Mouse (Mus musculus): ENCODE results near the gene Zfp513. TPM values are rescaled to one million over a fixed set of nuclear protein-coding genes. Genes with fewer than 3 reads are reported as not detected.

Zfp513 gene
- 25.5 and 25.8 TPM in 2 replicates for polyA plus RNA-seq (2011; ENCODE audit: insufficient read depth, insufficient read length, low read depth, missing spikeins)

DNA sequence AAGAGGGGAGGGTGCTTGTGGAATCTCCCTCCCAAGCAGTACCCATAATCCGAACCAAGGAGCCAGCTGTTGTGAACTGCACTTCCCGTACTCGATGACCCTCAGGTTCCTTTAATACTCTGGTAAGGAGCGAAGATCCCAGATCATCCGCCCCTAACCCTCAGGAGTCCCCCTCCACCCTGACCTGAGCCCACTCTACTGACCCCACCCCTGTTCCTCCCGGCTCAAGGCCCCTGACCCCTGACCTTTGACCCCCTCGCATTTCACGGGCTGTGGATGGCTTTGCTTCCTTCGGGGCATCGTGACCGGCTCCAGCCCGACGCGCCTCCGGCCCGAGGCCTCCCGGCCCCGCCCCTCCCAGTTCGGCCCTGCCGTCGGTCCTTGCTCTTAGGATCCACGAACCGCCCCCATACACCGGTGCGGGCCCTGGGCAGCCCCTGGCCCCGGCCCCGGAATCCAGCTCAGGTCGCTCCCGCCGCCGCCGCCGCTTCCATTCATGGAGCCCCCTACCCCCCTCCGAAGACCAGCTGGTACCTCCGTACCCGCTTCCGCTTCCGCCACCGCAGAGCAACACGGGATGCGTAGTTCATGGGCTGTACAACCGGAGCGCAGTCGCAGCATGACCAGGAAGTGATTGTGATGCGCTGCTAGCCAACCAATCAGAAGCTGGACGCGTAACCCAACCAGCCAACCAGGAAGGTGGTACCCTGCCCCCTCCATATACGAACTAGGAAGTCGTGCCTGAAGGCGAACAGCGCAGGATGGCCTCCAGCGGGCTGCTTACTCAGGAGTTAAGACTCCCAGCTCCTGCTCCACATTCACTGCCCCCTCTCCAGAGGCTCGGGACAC, at the start of gene Zfp513:
Zfp513 (minus strand) TSS at position 562 of the 849 bp plus-strand sequence.
- TF ChIP-seq POLR2A (IDR thresholded peaks at IDR 0.05; ENCODE audit: insufficient read depth, low read length), result peak; percentile 21
- TF ChIP-seq CTCF (IDR thresholded peaks at IDR 0.05; ENCODE audit: low read depth, low read length), result no peak
- TF ChIP-seq EP300 (IDR thresholded peaks at IDR 0.05; ENCODE audit: insufficient read depth, low read depth, low read length), result peak; percentile 33; the same call in 1 of the 2 replicates
- Histone ChIP-seq H3K9me3 (replicated peaks; ENCODE audit: control insufficient read depth, insufficient read depth, low read length, poor library complexity, severe bottlenecking) (no peaks in the 10 kb centered on the region), H3K9ac (ENCODE audit: low read depth, poor library complexity, severe bottlenecking) (peak within 1 kb of the TSS; percentile 78), H3K36me3 (ENCODE audit: control insufficient read depth, insufficient read depth, low read length, poor library complexity, severe bottlenecking) (peaks cover 58% of the 10 kb centered on the region), H3K4me3 (ENCODE audit: low read depth, low read length) (peak within 1 kb of the TSS; percentile 85), H3K27me3 (ENCODE audit: control insufficient read depth, insufficient read depth, low read length, poor library complexity, severe bottlenecking) (no peaks in the 10 kb centered on the region), H3K27ac (ENCODE audit: insufficient read depth, low read length) (peak within 1 kb of the TSS; percentile 31; the same call in 1 of the 2 replicates), H3K4me1 (ENCODE audit: control insufficient read depth, insufficient read depth, low read length) (no peaks in the 10 kb centered on the region)

- peaks cover 8% of the 10 kb centered on the region; the same call in 1 of the 2 replicates for H3K36me3 ChIP-seq (ENCODE audit: control insufficient read depth, insufficient read depth, low read length, poor library complexity, severe bottlenecking)
- H3K4me1 ChIP-seq (ENCODE audit: control insufficient read depth, insufficient read depth, low read length), result peaks cover 2% of the 10 kb centered on the region
- peak within 1 kb of the TSS; percentile 11 for H3K9ac ChIP-seq (ENCODE audit: low read depth, poor library complexity, severe bottlenecking)
- TF ChIP-seq POLR2A (IDR thresholded peaks at IDR 0.05; ENCODE audit: insufficient read depth, low read length) (no peak), EP300 (IDR thresholded peaks at IDR 0.05; ENCODE audit: insufficient read depth, low read depth, low read length) (no peak), CTCF (IDR thresholded peaks at IDR 0.05; ENCODE audit: low read depth, low read length) (no peak)
- H3K27me3 ChIP-seq (ENCODE audit: control insufficient read depth, insufficient read depth, low read length, poor library complexity, severe bottlenecking), result no peaks in the 10 kb centered on the region
- no peaks in the 10 kb centered on the region for H3K9me3 ChIP-seq (replicated peaks; ENCODE audit: control insufficient read depth, insufficient read depth, low read length, poor library complexity, severe bottlenecking)
- peak within 1 kb of the TSS; percentile 54 for H3K4me3 ChIP-seq (ENCODE audit: low read depth, low read length)
- H3K27ac ChIP-seq (ENCODE audit: insufficient read depth, low read length), result no peak within 1 kb of the TSS
These were observed 49.5 kb upstream of the Zfp513 start, which contains the start of gene Krtcap3 for GRCm38 (mm10) chr5:31251541-31252101. Gene Krtcap3, plus strand, starts transcription at chr5:31251691.

GRCm38 (mm10) chr5:31250716-31251115, 48.6 kb upstream of the Zfp513 start:
- Histone ChIP-seq H3K36me3 (ENCODE audit: control insufficient read depth, insufficient read depth, low read length, poor library complexity, severe bottlenecking) (peaks cover 8% of the 10 kb centered on the region; the same call in 1 of the 2 replicates), H3K9me3 (replicated peaks; ENCODE audit: control insufficient read depth, insufficient read depth, low read length, poor library complexity, severe bottlenecking) (no peaks in the 10 kb centered on the region), H3K27me3 (ENCODE audit: control insufficient read depth, insufficient read depth, low read length, poor library complexity, severe bottlenecking) (no peaks in the 10 kb centered on the region), H3K4me1 (ENCODE audit: control insufficient read depth, insufficient read depth, low read length) (peaks cover 2% of the 10 kb centered on the region), H3K27ac (ENCODE audit: insufficient read depth, low read length) (no peak overlapping the region), H3K9ac (ENCODE audit: low read depth, poor library complexity, severe bottlenecking) (no peak overlapping the region), H3K4me3 (ENCODE audit: low read depth, low read length) (no peak overlapping the region)
- TF ChIP-seq EP300 (IDR thresholded peaks at IDR 0.05; ENCODE audit: insufficient read depth, low read depth, low read length) (no peak), POLR2A (IDR thresholded peaks at IDR 0.05; ENCODE audit: insufficient read depth, low read length) (no peak), CTCF (IDR thresholded peaks at IDR 0.05; ENCODE audit: low read depth, low read length) (no peak)

DNA sequence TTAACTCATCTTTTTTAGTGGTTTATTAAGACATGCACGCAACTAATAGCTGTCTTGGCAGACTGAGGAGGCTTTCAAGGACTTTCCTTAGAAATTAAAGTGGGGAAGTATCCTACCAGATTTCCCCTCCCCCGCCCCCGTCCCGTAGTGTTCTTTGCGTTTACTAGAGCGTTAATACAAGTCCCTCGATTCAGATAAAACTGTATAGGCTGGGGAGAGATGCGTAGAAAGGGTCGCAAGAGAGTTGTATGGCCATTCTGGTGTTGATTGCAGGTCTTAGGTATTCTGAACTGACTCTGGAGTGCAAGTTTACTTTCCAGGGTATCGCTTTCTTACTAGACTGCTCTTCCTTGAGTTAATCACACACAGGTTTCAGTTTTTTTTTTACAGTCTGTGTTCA, 40.1 kb upstream of the Zfp513 start:
- H3K27ac ChIP-seq (ENCODE audit: insufficient read depth, low read length), result no peak overlapping the region
- no peaks in the 10 kb centered on the region for H3K36me3 ChIP-seq (ENCODE audit: control insufficient read depth, insufficient read depth, low read length, poor library complexity, severe bottlenecking)
- TF ChIP-seq EP300 (IDR thresholded peaks at IDR 0.05; ENCODE audit: insufficient read depth, low read depth, low read length), result no peak
- no peak for TF ChIP-seq CTCF (IDR thresholded peaks at IDR 0.05; ENCODE audit: low read depth, low read length)
- TF ChIP-seq POLR2A (IDR thresholded peaks at IDR 0.05; ENCODE audit: insufficient read depth, low read length), result no peak
- no peak overlapping the region for H3K4me3 ChIP-seq (ENCODE audit: low read depth, low read length)
- no peaks in the 10 kb centered on the region for H3K4me1 ChIP-seq (ENCODE audit: control insufficient read depth, insufficient read depth, low read length)
- no peaks in the 10 kb centered on the region for H3K9me3 ChIP-seq (replicated peaks; ENCODE audit: control insufficient read depth, insufficient read depth, low read length, poor library complexity, severe bottlenecking)
- peak overlapping the region; percentile 85 for H3K9ac ChIP-seq (ENCODE audit: low read depth, poor library complexity, severe bottlenecking)
- no peaks in the 10 kb centered on the region for H3K27me3 ChIP-seq (ENCODE audit: control insufficient read depth, insufficient read depth, low read length, poor library complexity, severe bottlenecking)

- H3K9me3 ChIP-seq (replicated peaks; ENCODE audit: control insufficient read depth, insufficient read depth, low read length, poor library complexity, severe bottlenecking), result no peaks in the 10 kb centered on the region
- H3K27ac ChIP-seq (ENCODE audit: insufficient read depth, low read length), result no peak overlapping the region
- TF ChIP-seq EP300 (IDR thresholded peaks at IDR 0.05; ENCODE audit: insufficient read depth, low read depth, low read length), result no peak
- peak overlapping the region; percentile 94 for H3K4me3 ChIP-seq (ENCODE audit: low read depth, low read length)
- peak overlapping the region; percentile 85 for H3K9ac ChIP-seq (ENCODE audit: low read depth, poor library complexity, severe bottlenecking)
- no peaks in the 10 kb centered on the region for H3K27me3 ChIP-seq (ENCODE audit: control insufficient read depth, insufficient read depth, low read length, poor library complexity, severe bottlenecking)
- H3K4me1 ChIP-seq (ENCODE audit: control insufficient read depth, insufficient read depth, low read length), result no peaks in the 10 kb centered on the region
- no peaks in the 10 kb centered on the region for H3K36me3 ChIP-seq (ENCODE audit: control insufficient read depth, insufficient read depth, low read length, poor library complexity, severe bottlenecking)
These were observed 39.5 kb upstream of the Zfp513 start for GRCm38 (mm10) chr5:31241522-31242034.

Data from ES-Bruce4 (cell line).